Mouse (Mus musculus) intestine, embryonic 15.5 days (tissue): ENCODE data around the gene Steap3. TPM values are rescaled to one million over a fixed set of nuclear protein-coding genes. Genes with fewer than 3 reads are reported as not detected.
"Not testable (repeated sequence)": the region's sequence is repeated elsewhere in the genome, so short reads cannot be mapped to it uniquely, and the experiment has no call there.

Experiments used
- ATAC-seq: fragments of 200-750 bp; cut with Nextera tagmentation; 2 replicates; pipeline ENCODE4 v1.8.0; 2017; ENCODE audit warnings: moderate TSS enrichment, moderate library complexity
- H3K27ac ChIP-seq: fragments of 300-500 bp; sonication (generic); 2 replicates; pipeline ENCODE4 v1.5.1; 2015; ENCODE audit warnings: mild to moderate bottlenecking, inconsistent platforms
- H3K27me3 ChIP-seq: fragments of 300-500 bp; sonication (generic); replicated peaks from 2 replicates; pipeline ENCODE4 v1.6.1; 2015; ENCODE audit warnings: inconsistent platforms
- H3K36me3 ChIP-seq: fragments of 300-500 bp; sonication (generic); 2 replicates; pipeline ENCODE4 v1.6.1; 2015; ENCODE audit warnings: inconsistent platforms
- H3K4me1 ChIP-seq: fragments of 300-500 bp; sonication (generic); replicated peaks from 2 replicates; pipeline ENCODE4 v1.6.1; 2015; ENCODE audit warnings: inconsistent platforms
- H3K4me2 ChIP-seq: fragments of 300-500 bp; sonication (generic); replicated peaks from 2 replicates; pipeline ENCODE4 v1.6.1; 2015; ENCODE audit warnings: mild to moderate bottlenecking, inconsistent platforms
- H3K4me3 ChIP-seq: fragments of 300-500 bp; sonication (generic); replicated peaks from 2 replicates; pipeline ENCODE4 v1.5.1; 2015; ENCODE audit warnings: inconsistent platforms
- H3K9ac ChIP-seq: fragments of 300-500 bp; sonication (generic); 2 replicates; pipeline ENCODE4 v1.6.1; 2015; ENCODE audit warnings: inconsistent platforms
- H3K9me3 ChIP-seq: fragments of 300-500 bp; sonication (generic); 2 replicates; pipeline ENCODE4 v1.6.1; 2016; ENCODE audit warnings: inconsistent platforms
- WGBS: fragments of 180-500 bp; shearing (Covaris S2); methylation state at CpG from one replicate; pipeline ENCODE4 v1.1.7; 2015; 5-methylcytosine and 5-hydroxymethylcytosine counted together
- polyA plus RNA-seq: library from polyadenylated mRNA; unstranded; fragments of >200 nt; fragmentation: Nextera tagmentation; extraction: Ambion mirVana; gene quantifications from 2 replicates; pipeline ENCODE4 v1.2.1, GENCODE M21; 2015

Steap3 gene
- 3.0 and 3.4 TPM in 2 replicates for polyA plus RNA-seq

DNA sequence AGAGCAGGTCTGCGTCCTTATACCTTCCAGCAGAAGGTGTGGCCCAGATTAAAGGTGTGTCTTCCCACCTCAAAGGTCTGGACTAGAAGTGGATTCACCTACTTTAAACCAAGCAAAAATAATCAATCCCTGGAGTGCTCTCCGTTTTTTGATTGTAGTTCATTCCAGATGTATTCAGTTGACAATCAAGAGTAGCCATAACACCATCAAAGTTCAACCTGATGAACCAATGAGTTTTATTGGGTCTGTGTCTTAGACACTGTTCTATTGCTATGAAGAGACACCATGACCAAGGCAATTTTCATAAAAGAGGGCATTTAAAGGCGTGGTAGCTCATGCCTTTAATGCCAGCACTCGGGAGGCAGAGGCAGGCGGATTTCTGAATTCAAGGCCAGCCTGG lies at the start of gene Steap3:
Gene Steap3 (minus strand): TSS at position 101 of the 400 bp plus-strand sequence.
- Histone ChIP-seq H3K4me2 (no peak within 1 kb of the TSS), H3K27ac (no peak within 1 kb of the TSS), H3K36me3 (no peaks in the 10 kb centered on the region), H3K9ac (no peak within 1 kb of the TSS), H3K9me3 (no peaks in the 10 kb centered on the region), H3K27me3 (no peaks in the 10 kb centered on the region), H3K4me1 (no peaks in the 10 kb centered on the region), H3K4me3 (no peak within 1 kb of the TSS)
- no peak for ATAC-seq
- 92% methylated on average over 5 of the region's 5 CpGs for WGBS

DNA sequence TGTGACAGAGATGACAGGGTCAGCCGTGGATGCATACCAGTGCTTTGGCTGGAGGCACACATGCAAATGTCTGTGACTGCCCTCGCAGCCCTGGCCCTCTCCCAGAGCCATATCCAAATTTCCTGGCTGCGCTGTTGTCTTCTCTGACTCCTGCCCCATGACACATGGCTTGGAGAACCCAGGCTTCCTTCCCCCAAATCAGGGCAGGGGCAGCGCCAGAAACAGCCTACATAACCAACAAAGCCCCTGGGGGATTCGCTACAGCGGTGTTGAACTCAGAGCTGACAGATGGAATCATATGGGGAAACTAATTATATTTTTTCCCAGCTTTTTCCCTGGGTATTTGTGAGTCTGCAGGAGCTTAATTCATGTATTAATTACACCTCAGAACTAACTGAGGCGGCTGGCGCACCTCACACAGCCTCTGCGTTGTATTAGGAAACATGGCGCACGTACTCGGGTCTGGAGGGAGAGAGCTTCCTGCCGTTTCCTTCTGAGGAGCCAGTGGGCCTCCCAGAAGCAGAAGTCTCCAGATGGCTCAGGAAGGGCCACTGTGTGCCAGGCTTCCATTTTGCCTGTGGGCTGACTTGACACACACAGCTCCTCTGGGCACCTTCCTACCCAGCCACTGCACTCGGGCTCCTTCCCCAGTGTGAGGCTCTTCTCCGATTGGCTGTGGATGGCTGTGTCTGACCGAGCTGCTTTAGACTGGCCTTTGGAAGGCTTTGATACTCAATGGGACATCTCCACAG lies 48.9 kb upstream of the Steap3 start:
- Histone ChIP-seq H3K9me3 (no peaks in the 10 kb centered on the region), H3K27ac (no peak overlapping the region), H3K27me3 (no peaks in the 10 kb centered on the region), H3K4me2 (no peak overlapping the region), H3K9ac (no peak overlapping the region), H3K4me3 (no peak overlapping the region), H3K36me3 (no peaks in the 10 kb centered on the region), H3K4me1 (no peaks in the 10 kb centered on the region)
- ATAC-seq = no peak
- 81% methylated on average over 16 of the region's 16 CpGs for WGBS

DNA sequence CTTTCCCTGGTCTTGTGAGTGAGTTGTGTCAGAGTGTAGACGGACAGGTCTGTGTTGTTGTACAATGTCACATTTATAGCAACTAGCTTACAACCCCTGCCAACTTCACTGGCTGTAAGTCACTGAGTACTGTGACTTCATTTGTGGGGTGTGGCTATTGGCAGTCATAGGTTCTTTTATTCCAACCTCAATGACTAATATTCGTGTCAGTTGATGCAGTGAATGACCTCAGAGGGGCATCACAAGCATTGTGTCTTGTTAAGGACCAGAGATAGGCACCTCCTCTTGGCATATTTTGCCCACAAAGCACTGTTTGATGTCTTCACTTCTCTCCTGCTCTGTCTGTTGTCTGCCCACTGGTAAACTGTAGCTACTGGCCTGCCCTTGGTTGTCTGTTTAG lies 33.3 kb upstream of the Steap3 start:
- H3K9ac ChIP-seq = no peak overlapping the region
- H3K9me3 ChIP-seq = no peaks in the 10 kb centered on the region
- no peaks in the 10 kb centered on the region for H3K4me1 ChIP-seq
- H3K4me3 ChIP-seq = no peak overlapping the region
- H3K4me2 ChIP-seq = no peak overlapping the region
- no peak for ATAC-seq
- H3K27ac ChIP-seq = no peak overlapping the region
- H3K27me3 ChIP-seq = no peaks in the 10 kb centered on the region
- no peaks in the 10 kb centered on the region for H3K36me3 ChIP-seq
- WGBS = 73% methylated on average over 2 of the region's 2 CpGs

DNA sequence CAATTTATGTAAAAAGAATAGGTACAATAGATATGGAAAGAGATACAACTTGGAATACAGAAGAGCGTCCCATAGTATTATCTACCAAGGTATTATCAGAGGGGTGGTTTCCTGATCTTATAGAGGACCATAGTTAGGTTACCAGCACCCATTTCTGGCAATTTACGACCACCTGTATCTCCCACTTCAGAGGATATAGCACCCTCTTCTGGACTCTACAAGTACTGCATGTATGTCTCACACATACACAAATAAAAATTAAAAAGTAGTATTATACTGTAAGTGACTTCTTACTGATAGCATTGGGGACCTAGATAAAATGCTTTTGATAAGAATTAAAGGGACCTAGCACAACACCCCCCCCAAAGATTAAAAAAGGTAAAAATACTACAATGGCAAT lies 24.4 kb upstream of the Steap3 start:
- Histone ChIP-seq H3K4me3 (no peak overlapping the region), H3K27ac (no peak overlapping the region), H3K9ac (no peak overlapping the region), H3K4me2 (no peak overlapping the region), H3K36me3 (no peaks in the 10 kb centered on the region), H3K9me3 (no peaks in the 10 kb centered on the region), H3K27me3 (no peaks in the 10 kb centered on the region), H3K4me1 (no peaks in the 10 kb centered on the region)
- WGBS = 89% methylated on average over 2 of the region's 2 CpGs
- ATAC-seq = no peak

DNA sequence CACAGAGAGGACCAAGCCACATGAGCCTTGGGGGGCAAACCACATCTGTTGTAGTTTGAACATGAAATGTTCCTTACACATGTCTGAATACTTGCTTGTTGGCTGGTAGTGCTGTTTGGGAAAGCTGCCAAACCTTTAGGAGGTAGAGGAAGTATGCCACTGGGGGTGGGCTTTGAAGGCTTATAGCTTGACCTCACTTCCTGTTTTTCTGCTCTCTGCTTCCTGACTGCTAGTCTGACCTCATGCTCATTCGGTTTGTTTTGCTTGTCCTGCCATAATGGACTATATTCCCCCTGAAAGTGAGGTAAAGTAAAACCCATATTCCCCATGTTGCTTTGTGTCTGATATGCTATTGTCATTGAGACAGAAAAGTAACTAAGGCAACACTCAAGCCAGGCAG lies 21.3 kb upstream of the Steap3 start:
- H3K4me1 ChIP-seq = no peaks in the 10 kb centered on the region
- H3K4me2 ChIP-seq = no peak overlapping the region
- no peak overlapping the region for H3K9ac ChIP-seq
- no peak overlapping the region for H3K4me3 ChIP-seq
- 59% methylated on average over 1 of the region's 1 CpGs for WGBS
- H3K9me3 ChIP-seq = no peaks in the 10 kb centered on the region
- no peaks in the 10 kb centered on the region for H3K27me3 ChIP-seq
- H3K27ac ChIP-seq = no peak overlapping the region
- ATAC-seq = no peak
- no peaks in the 10 kb centered on the region for H3K36me3 ChIP-seq

DNA sequence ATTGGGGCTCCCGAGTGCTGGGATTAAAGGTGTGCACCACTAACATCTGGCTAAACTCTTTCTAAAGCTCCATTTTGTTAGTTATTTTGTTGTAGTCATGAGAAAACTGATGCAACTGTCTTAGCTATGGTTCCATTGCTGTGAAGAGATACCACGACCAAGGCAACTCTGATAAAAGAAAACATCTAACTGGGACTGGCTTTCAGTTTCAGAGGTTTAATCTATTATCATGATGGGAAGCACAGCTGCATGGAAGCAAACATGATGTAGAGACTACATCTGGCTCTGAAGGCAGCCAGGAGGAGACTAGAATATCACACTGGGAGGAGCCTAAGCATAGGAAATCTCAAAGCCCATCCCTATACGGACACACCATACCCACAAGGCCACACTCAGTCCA lies 19.2 kb upstream of the Steap3 start:
- Histone ChIP-seq H3K27ac (no peak overlapping the region), H3K36me3 (no peaks in the 10 kb centered on the region), H3K4me3 (no peak overlapping the region), H3K4me1 (no peaks in the 10 kb centered on the region), H3K27me3 (no peaks in the 10 kb centered on the region), H3K9me3 (no peaks in the 10 kb centered on the region), H3K9ac (no peak overlapping the region), H3K4me2 (no peak overlapping the region)
- 87% methylated on average over 3 of the region's 3 CpGs for WGBS
- no peak for ATAC-seq

DNA sequence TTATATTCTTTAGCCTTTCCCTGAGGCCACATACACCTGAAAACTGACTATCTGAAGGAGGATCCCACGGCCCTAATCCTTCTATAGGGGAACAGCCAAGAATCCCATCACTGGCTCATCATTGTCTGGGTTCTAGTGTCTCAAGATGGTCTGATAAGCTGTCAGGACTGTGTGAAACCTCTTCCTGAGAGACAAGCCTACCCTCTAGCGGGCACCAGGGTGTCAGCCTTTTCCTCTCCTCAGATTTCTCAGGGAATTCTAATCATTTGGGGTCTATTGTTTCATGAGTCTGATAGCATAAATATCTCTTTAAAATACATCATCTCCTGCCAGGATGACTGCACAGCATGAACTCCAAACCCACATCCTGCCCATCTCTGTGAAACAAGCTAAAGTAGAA lies 17.3 kb upstream of the Steap3 start:
- WGBS = 70% methylated on average over 2 of the region's 2 CpGs
- no peak overlapping the region for H3K4me3 ChIP-seq
- H3K9me3 ChIP-seq = no peaks in the 10 kb centered on the region
- no peak overlapping the region for H3K27ac ChIP-seq
- no peak for ATAC-seq
- no peaks in the 10 kb centered on the region for H3K36me3 ChIP-seq
- H3K27me3 ChIP-seq = no peaks in the 10 kb centered on the region
- H3K9ac ChIP-seq = no peak overlapping the region
- H3K4me2 ChIP-seq = no peak overlapping the region
- no peaks in the 10 kb centered on the region for H3K4me1 ChIP-seq

DNA sequence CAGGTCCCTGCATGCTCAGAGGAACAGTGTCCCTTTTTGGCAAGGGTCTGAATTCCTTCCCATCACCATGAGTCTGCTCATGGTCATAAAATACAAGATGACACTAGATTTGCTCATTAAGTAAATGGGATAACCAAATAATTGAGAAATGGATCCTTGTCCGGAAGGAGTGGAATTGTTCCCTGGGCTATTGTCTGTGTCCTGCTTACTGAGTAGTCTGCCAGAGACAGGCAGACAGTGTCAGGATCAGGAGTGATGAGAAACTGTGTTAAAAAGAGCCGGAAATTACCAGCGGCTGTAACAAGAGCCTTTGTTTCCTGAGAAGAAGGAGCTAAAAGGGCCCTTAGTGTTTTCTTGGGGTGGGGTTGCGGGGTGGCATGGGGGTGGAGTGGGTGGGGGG lies 15.2 kb upstream of the Steap3 start:
- Histone ChIP-seq H3K4me1 (no peaks in the 10 kb centered on the region), H3K9ac (no peak overlapping the region), H3K27me3 (no peaks in the 10 kb centered on the region), H3K4me2 (no peak overlapping the region), H3K9me3 (no peaks in the 10 kb centered on the region), H3K27ac (no peak overlapping the region), H3K36me3 (no peaks in the 10 kb centered on the region), H3K4me3 (no peak overlapping the region)
- 69% methylated on average over 4 of the region's 4 CpGs for WGBS
- no peak for ATAC-seq

DNA sequence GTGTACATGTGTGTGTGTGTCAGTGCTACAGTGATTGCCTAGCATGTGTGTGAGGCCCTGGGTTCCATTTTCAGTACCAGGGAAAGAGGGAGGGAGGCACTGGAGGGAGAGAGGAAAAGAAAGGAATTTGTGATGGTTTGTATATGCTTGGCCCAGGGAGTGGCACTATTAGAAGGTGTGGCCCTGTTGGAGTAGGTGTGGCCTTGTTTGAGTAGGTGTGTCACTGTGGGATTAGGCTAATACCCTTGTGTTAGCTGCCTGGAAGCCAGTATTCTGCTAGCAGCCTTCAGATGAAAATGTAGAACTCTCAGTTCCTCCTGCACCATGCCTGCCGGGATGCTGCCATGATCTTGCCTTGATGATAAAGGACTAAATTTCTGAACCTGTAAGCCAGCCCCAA lies 3.6 kb upstream of the Steap3 start:
- not testable (repeated sequence) for H3K9me3 ChIP-seq, H3K4me3 ChIP-seq, H3K4me1 ChIP-seq, H3K36me3 ChIP-seq, H3K4me2 ChIP-seq, H3K27ac ChIP-seq, H3K9ac ChIP-seq, ATAC-seq, H3K27me3 ChIP-seq
- 85% methylated on average over 1 of the region's 1 CpGs for WGBS

DNA sequence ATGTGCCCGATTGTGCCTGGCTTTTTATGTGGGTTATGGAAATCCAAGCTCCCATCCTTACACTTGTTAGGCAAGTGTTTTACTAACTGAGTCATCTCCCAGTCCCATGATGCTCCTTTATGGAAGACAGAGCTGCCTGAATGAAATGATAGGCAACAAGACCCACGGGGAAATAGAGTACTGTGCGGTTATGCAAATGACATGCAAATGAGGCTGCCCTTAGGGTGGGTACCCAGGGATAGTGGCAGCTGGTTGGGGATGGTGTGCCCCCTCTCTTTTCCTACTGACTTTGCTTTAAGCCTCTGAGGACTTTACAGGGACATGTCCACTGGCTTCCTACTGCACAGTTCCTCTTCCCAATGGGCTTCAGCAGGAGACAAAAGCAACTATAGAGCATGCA lies 2.7 kb upstream of the Steap3 start:
- no peaks in the 10 kb centered on the region for H3K4me1 ChIP-seq
- H3K4me3 ChIP-seq = no peak overlapping the region
- H3K4me2 ChIP-seq = no peak overlapping the region
- H3K36me3 ChIP-seq = no peaks in the 10 kb centered on the region
- no peaks in the 10 kb centered on the region for H3K9me3 ChIP-seq
- no peak overlapping the region for H3K27ac ChIP-seq
- no peak overlapping the region for H3K9ac ChIP-seq
- WGBS = 75% methylated on average over 3 of the region's 3 CpGs
- ATAC-seq = no peak
- no peaks in the 10 kb centered on the region for H3K27me3 ChIP-seq

DNA sequence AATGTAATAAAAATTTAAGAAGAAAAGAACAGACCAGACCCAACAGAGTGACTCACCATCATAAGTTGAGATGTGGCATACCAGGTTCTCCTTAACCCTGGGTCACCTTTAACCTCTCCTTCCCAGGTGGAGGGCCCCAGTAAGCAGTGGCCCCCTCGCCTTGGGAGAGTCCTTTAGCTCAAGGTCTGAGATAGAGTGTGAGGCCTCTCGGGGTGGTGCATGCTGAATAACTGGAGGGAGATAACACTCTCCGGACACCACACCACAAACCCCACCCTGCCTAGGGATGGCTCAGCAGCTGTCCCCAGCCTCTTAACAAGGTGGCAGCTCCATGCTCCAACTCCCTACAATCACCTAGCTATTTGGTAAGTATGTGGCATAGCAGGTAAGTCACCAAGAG lies 1.6 kb downstream of the Steap3 start:
- Histone ChIP-seq H3K4me3 (no peak overlapping the region), H3K27ac (no peak overlapping the region), H3K9me3 (no peaks in the 10 kb centered on the region), H3K9ac (no peak overlapping the region), H3K36me3 (no peaks in the 10 kb centered on the region), H3K4me1 (0 out of 2 replicates have a peak, but pooled peaks cover 9% of the 10 kb centered on the region), H3K27me3 (no peaks in the 10 kb centered on the region), H3K4me2 (no peak overlapping the region)
- WGBS = 54% methylated on average over 3 of the region's 3 CpGs
- ATAC-seq = peak; percentile 44; the same call in 1 of the 2 replicates

DNA sequence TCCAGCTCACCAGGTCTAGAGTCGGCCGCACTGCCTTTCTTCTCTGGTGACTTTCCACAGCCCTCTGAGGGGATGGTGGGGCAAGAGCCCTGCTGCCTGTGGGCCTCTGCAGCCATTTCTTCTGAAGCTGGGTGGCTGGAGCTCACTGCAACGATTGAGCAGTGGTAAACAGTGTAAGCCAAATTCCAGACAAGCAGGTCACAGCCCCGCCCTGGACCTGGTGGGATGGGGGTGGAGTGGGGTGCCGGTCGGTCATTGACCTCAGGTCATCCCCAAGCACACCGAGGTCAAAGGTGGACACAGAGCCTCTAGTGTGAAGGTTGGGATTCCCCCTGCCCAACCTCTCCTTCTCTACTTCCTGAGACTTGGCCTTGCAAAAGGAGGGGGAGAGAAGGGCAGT lies 2.4 kb downstream of the Steap3 start:
- no peak for ATAC-seq
- Histone ChIP-seq H3K27ac (no peak overlapping the region), H3K9ac (no peak overlapping the region), H3K36me3 (no peaks in the 10 kb centered on the region), H3K9me3 (no peaks in the 10 kb centered on the region), H3K4me1 (peaks cover 15% of the 10 kb centered on the region; the same call in 1 of the 2 replicates), H3K27me3 (no peaks in the 10 kb centered on the region), H3K4me2 (no peak overlapping the region), H3K4me3 (no peak overlapping the region)
- 40% methylated on average over 7 of the region's 7 CpGs for WGBS

DNA sequence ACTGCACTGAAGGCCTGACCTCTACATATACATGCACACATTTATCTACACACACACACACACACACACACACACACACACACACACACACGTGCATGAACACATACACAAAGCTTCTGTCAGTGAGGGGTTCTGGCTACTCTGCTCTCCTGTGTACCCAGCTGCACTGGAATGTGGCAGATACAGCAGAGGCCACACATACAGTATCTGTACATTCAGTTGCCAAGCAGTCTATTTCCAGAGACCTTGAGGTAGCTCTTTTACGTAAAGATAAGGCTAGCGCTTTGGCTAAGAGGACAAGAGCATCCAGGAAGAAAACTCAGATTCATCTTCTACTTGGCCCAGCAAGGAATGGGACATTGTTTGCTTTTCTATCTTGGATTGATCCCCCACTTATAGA lies 4.9 kb downstream of the Steap3 start:
- Histone ChIP-seq H3K36me3 (no peaks in the 10 kb centered on the region), H3K9me3 (no peaks in the 10 kb centered on the region), H3K4me1 (peaks cover 18% of the 10 kb centered on the region; the same call in 1 of the 2 replicates), H3K27ac (no peak overlapping the region), H3K9ac (no peak overlapping the region), H3K4me3 (no peak overlapping the region), H3K27me3 (no peaks in the 10 kb centered on the region), H3K4me2 (no peak overlapping the region)
- WGBS = 74% methylated on average over 3 of the region's 3 CpGs
- no peak for ATAC-seq
